Mouse (Mus musculus): ENCODE measurements around the gene Pcp4l1.

- TF ChIP-seq CTCF (IDR thresholded peaks at IDR 0.05; ENCODE audit: low read depth): no peak
- no peak; the same call in 1 of the 2 replicates for TF ChIP-seq EP300 (IDR thresholded peaks at IDR 0.05; ENCODE audit: low read depth)
Observed at GRCm38 (mm10) chr1:171183620-171184019, 12.4 kb downstream of the Pcp4l1 start.

Data from heart, postnatal 0 days (tissue).